Mouse (Mus musculus): ENCODE data around the gene Ccdc117. TPM values are rescaled to one million over a fixed set of nuclear protein-coding genes. Genes with fewer than 3 reads are reported as not detected.

Gene Ccdc117
- 22.4 and 24.9 TPM in 2 replicates for polyA plus RNA-seq (2014; fragmentation: Nextera tagmentation; extraction: Ambion mirVana)

GRCm38 (mm10) chr11:5541799-5542481 lies at the start of gene Ccdc117:
Ccdc117 (minus strand) TSS chr11:5542187.
- Histone ChIP-seq H3K9ac (peak within 1 kb of the TSS; percentile 94), H3K36me3 (ENCODE audit: insufficient read depth) (peaks cover 18% of the 10 kb centered on the region; the same call in 1 of the 2 replicates), H3K27me3 (ENCODE audit: insufficient read depth, low read length) (no peaks in the 10 kb centered on the region), H3K4me2 (peak within 1 kb of the TSS; percentile 78), H3K27ac (ENCODE audit: low read depth) (peak within 1 kb of the TSS; percentile 51), H3K4me1 (ENCODE audit: insufficient read depth) (peaks cover 7% of the 10 kb centered on the region), H3K9me3 (ENCODE audit: low read depth, low read length) (no peaks in the 10 kb centered on the region), H3K4me3 (ENCODE audit: low read depth, low read length) (peak within 1 kb of the TSS; percentile 91)
- under 1% methylated on average over 65 of the region's 65 CpGs for WGBS
- ATAC-seq (ENCODE audit: insufficient read depth) (peak; percentile 99), DNase-seq (peak; percentile 94)
- TF ChIP-seq CTCF (IDR thresholded peaks at IDR 0.05; ENCODE audit: low read depth), result no peak

GRCm38 (mm10) chr11:5575046-5575445 lies 33.1 kb upstream of the Ccdc117 start:
- ATAC-seq (ENCODE audit: insufficient read depth), result no peak
- H3K4me2 ChIP-seq, result no peak overlapping the region
- 62% methylated on average over 6 of the region's 6 CpGs for WGBS
- H3K27me3 ChIP-seq (ENCODE audit: insufficient read depth, low read length), result no peaks in the 10 kb centered on the region
- no peak overlapping the region for H3K4me3 ChIP-seq (ENCODE audit: low read depth, low read length)
- no peaks in the 10 kb centered on the region for H3K4me1 ChIP-seq (ENCODE audit: insufficient read depth)
- no peaks in the 10 kb centered on the region for H3K9me3 ChIP-seq (ENCODE audit: low read depth, low read length)
- TF ChIP-seq CTCF (IDR thresholded peaks at IDR 0.05; ENCODE audit: low read depth), result no peak
- no peak overlapping the region for H3K9ac ChIP-seq
- H3K36me3 ChIP-seq (ENCODE audit: insufficient read depth), result no peaks in the 10 kb centered on the region
- H3K27ac ChIP-seq (ENCODE audit: low read depth), result no peak overlapping the region
- no peak for DNase-seq

GRCm38 (mm10) chr11:5573821-5574220 lies 31.8 kb upstream of the Ccdc117 start:
- no peaks in the 10 kb centered on the region for H3K9me3 ChIP-seq (ENCODE audit: low read depth, low read length)
- no peaks in the 10 kb centered on the region for H3K27me3 ChIP-seq (ENCODE audit: insufficient read depth, low read length)
- H3K4me2 ChIP-seq, result no peak overlapping the region
- no peak overlapping the region for H3K27ac ChIP-seq (ENCODE audit: low read depth)
- DNase-seq (no peak), ATAC-seq (ENCODE audit: insufficient read depth) (no peak)
- 69% methylated on average over 2 of the region's 2 CpGs for WGBS
- H3K4me3 ChIP-seq (ENCODE audit: low read depth, low read length), result no peak overlapping the region
- H3K9ac ChIP-seq, result no peak overlapping the region
- H3K36me3 ChIP-seq (ENCODE audit: insufficient read depth), result no peaks in the 10 kb centered on the region
- H3K4me1 ChIP-seq (ENCODE audit: insufficient read depth), result no peaks in the 10 kb centered on the region
- no peak for TF ChIP-seq CTCF (IDR thresholded peaks at IDR 0.05; ENCODE audit: low read depth)

GRCm38 (mm10) chr11:5571856-5572255 lies 29.9 kb upstream of the Ccdc117 start:
- DNase-seq, result no peak
- ATAC-seq (ENCODE audit: insufficient read depth), result no peak
- Histone ChIP-seq H3K9ac (no peak overlapping the region), H3K4me3 (ENCODE audit: low read depth, low read length) (no peak overlapping the region), H3K36me3 (ENCODE audit: insufficient read depth) (no peaks in the 10 kb centered on the region), H3K27me3 (ENCODE audit: insufficient read depth, low read length) (no peaks in the 10 kb centered on the region), H3K27ac (ENCODE audit: low read depth) (no peak overlapping the region), H3K4me2 (no peak overlapping the region), H3K4me1 (ENCODE audit: insufficient read depth) (no peaks in the 10 kb centered on the region), H3K9me3 (ENCODE audit: low read depth, low read length) (no peaks in the 10 kb centered on the region)
- no peak for TF ChIP-seq CTCF (IDR thresholded peaks at IDR 0.05; ENCODE audit: low read depth)
- WGBS, result 77% methylated on average over 4 of the region's 4 CpGs

GRCm38 (mm10) chr11:5569474-5569873 lies 27.5 kb upstream of the Ccdc117 start, which contains the start of gene Ankrd36:
Ankrd36 (plus strand) TSS chr11:5569684.
- no peaks in the 10 kb centered on the region for H3K9me3 ChIP-seq (ENCODE audit: low read depth, low read length)
- WGBS, result 74% methylated on average over 12 of the region's 12 CpGs
- H3K4me1 ChIP-seq (ENCODE audit: insufficient read depth), result no peaks in the 10 kb centered on the region
- H3K27ac ChIP-seq (ENCODE audit: low read depth), result no peak within 1 kb of the TSS
- DNase-seq, result no peak
- no peaks in the 10 kb centered on the region for H3K27me3 ChIP-seq (ENCODE audit: insufficient read depth, low read length)
- no peaks in the 10 kb centered on the region for H3K36me3 ChIP-seq (ENCODE audit: insufficient read depth)
- ATAC-seq (ENCODE audit: insufficient read depth), result no peak
- H3K4me2 ChIP-seq, result no peak within 1 kb of the TSS
- no peak within 1 kb of the TSS for H3K9ac ChIP-seq
- H3K4me3 ChIP-seq (ENCODE audit: low read depth, low read length), result no peak within 1 kb of the TSS
- TF ChIP-seq CTCF (IDR thresholded peaks at IDR 0.05; ENCODE audit: low read depth), result no peak

- no peak overlapping the region for H3K4me3 ChIP-seq (ENCODE audit: low read depth, low read length)
- TF ChIP-seq CTCF (IDR thresholded peaks at IDR 0.05; ENCODE audit: low read depth), result no peak
- H3K9ac ChIP-seq, result no peak overlapping the region
- no peaks in the 10 kb centered on the region for H3K9me3 ChIP-seq (ENCODE audit: low read depth, low read length)
- H3K4me2 ChIP-seq, result no peak overlapping the region
- ATAC-seq (ENCODE audit: insufficient read depth) (no peak), DNase-seq (no peak)
- no peak overlapping the region for H3K27ac ChIP-seq (ENCODE audit: low read depth)
- no peaks in the 10 kb centered on the region for H3K27me3 ChIP-seq (ENCODE audit: insufficient read depth, low read length)
- 86% methylated on average over 5 of the region's 5 CpGs for WGBS
- H3K36me3 ChIP-seq (ENCODE audit: insufficient read depth), result no peaks in the 10 kb centered on the region
- no peaks in the 10 kb centered on the region for H3K4me1 ChIP-seq (ENCODE audit: insufficient read depth)
Observed at GRCm38 (mm10) chr11:5568082-5568481, 26.1 kb upstream of the Ccdc117 start.

GRCm38 (mm10) chr11:5567654-5568053 lies 25.7 kb upstream of the Ccdc117 start:
- no peak overlapping the region for H3K4me3 ChIP-seq (ENCODE audit: low read depth, low read length)
- H3K4me1 ChIP-seq (ENCODE audit: insufficient read depth), result no peaks in the 10 kb centered on the region
- no peak overlapping the region for H3K4me2 ChIP-seq
- H3K27me3 ChIP-seq (ENCODE audit: insufficient read depth, low read length), result no peaks in the 10 kb centered on the region
- no peaks in the 10 kb centered on the region for H3K36me3 ChIP-seq (ENCODE audit: insufficient read depth)
- no peak for TF ChIP-seq CTCF (IDR thresholded peaks at IDR 0.05; ENCODE audit: low read depth)
- H3K9ac ChIP-seq, result no peak overlapping the region
- no peak overlapping the region for H3K27ac ChIP-seq (ENCODE audit: low read depth)
- 94% methylated on average over 6 of the region's 6 CpGs for WGBS
- no peaks in the 10 kb centered on the region for H3K9me3 ChIP-seq (ENCODE audit: low read depth, low read length)
- no peak for DNase-seq
- ATAC-seq (ENCODE audit: insufficient read depth), result no peak

Data from lung, embryonic 14.5 days (tissue).